Mouse (Mus musculus) embryonic facial prominence, embryonic 13.5 days (tissue): Measurements from ENCODE around the gene Asb6. TPM values are rescaled to one million over a fixed set of nuclear protein-coding genes. Genes with fewer than 3 reads are reported as not detected.

Source experiments
- ATAC-seq: fragments of 200-750 bp; cut with Nextera tagmentation; 2 replicates; pipeline ENCODE4 v1.8.0; 2017; ENCODE audit warnings: low read depth; ENCODE audit not compliant: insufficient number of reproducible peaks, insufficient read depth, low FRiP score, low TSS enrichment
- H3K27ac ChIP-seq: fragments of 300-500 bp; sonication (generic); 2 replicates; pipeline ENCODE4 v1.5.1; 2015; ENCODE audit warnings: moderate library complexity, mild to moderate bottlenecking, inconsistent platforms
- H3K27me3 ChIP-seq: fragments of 300-500 bp; sonication (generic); 2 replicates; pipeline ENCODE4 v1.6.1; 2015; ENCODE audit warnings: mild to moderate bottlenecking, inconsistent platforms
- H3K36me3 ChIP-seq: fragments of 300-500 bp; sonication (generic); 2 replicates; pipeline ENCODE4 v1.6.1; 2015; ENCODE audit warnings: mild to moderate bottlenecking, inconsistent platforms
- H3K4me1 ChIP-seq: fragments of 300-500 bp; sonication (generic); 2 replicates; pipeline ENCODE4 v1.6.1; 2015; ENCODE audit warnings: inconsistent platforms
- H3K4me2 ChIP-seq: fragments of 300-500 bp; sonication (generic); 2 replicates; pipeline ENCODE4 v1.6.1; 2015; ENCODE audit warnings: moderate library complexity, mild to moderate bottlenecking, inconsistent platforms
- H3K4me3 ChIP-seq: fragments of 300-500 bp; sonication (generic); 2 replicates; pipeline ENCODE4 v1.5.1; 2015; ENCODE audit warnings: mild to moderate bottlenecking, inconsistent platforms
- H3K9ac ChIP-seq: fragments of 300-500 bp; sonication (generic); 2 replicates; pipeline ENCODE4 v1.6.1; 2015; ENCODE audit warnings: mild to moderate bottlenecking, inconsistent platforms
- H3K9me3 ChIP-seq: fragments of 300-500 bp; sonication (generic); 2 replicates; pipeline ENCODE4 v1.6.1; 2016; ENCODE audit warnings: inconsistent platforms
- WGBS: fragments of 180-500 bp; shearing (Covaris S2); methylation state at CpG from one replicate; pipeline ENCODE4 v1.1.7; 2015; ENCODE audit warnings: mixed read lengths; 5-methylcytosine and 5-hydroxymethylcytosine counted together
- polyA plus RNA-seq: library from polyadenylated mRNA; unstranded; fragments of >200 nt; fragmentation: Nextera tagmentation; extraction: Ambion mirVana; gene quantifications from 2 replicates; pipeline ENCODE4 v1.2.1, GENCODE M21; 2015

Gene Asb6
- polyA plus RNA-seq, 1 experiment from 2014 or later = 47.3 TPM

GRCm38 (mm10) chr2:30808296-30808655, 21.9 kb downstream of the Asb6 start:
- H3K4me1 ChIP-seq = peaks cover 31% of the 10 kb centered on the region
- peak overlapping the region; percentile 81 for H3K4me3 ChIP-seq
- ATAC-seq = no peak
- 4% methylated on average over 10 of the region's 10 CpGs for WGBS
- peaks cover 18% of the 10 kb centered on the region for H3K36me3 ChIP-seq
- peak overlapping the region; percentile 87 for H3K27ac ChIP-seq
- no peaks in the 10 kb centered on the region for H3K9me3 ChIP-seq
- peak overlapping the region; percentile 94 for H3K9ac ChIP-seq
- peaks cover 5% of the 10 kb centered on the region for H3K27me3 ChIP-seq
- peak overlapping the region; percentile 96 for H3K4me2 ChIP-seq

GRCm38 (mm10) chr2:30807648-30808295, 22.4 kb downstream of the Asb6 start, which contains the start of gene Ntmt1:
Ntmt1 (plus strand) TSS chr2:30807826.
- H3K9me3 ChIP-seq = no peaks in the 10 kb centered on the region
- H3K4me1 ChIP-seq = peaks cover 31% of the 10 kb centered on the region
- peak within 1 kb of the TSS; percentile 87 for H3K27ac ChIP-seq
- H3K9ac ChIP-seq = peak within 1 kb of the TSS; percentile 94
- peak within 1 kb of the TSS; percentile 96 for H3K4me2 ChIP-seq
- H3K4me3 ChIP-seq = peak within 1 kb of the TSS; percentile 81
- peak; percentile 97 for ATAC-seq
- under 1% methylated on average over 44 of the region's 44 CpGs for WGBS
- H3K27me3 ChIP-seq = peaks cover 10% of the 10 kb centered on the region
- peaks cover 13% of the 10 kb centered on the region for H3K36me3 ChIP-seq

GRCm38 (mm10) chr2:30807147-30807647, 22.9 kb downstream of the Asb6 start:
- peak overlapping the region; percentile 81 for H3K4me3 ChIP-seq
- H3K4me2 ChIP-seq = peak overlapping the region; percentile 96
- peaks cover 7% of the 10 kb centered on the region for H3K36me3 ChIP-seq
- H3K27ac ChIP-seq = peak overlapping the region; percentile 87
- peaks cover 16% of the 10 kb centered on the region for H3K27me3 ChIP-seq
- 7% methylated on average over 28 of the region's 28 CpGs for WGBS
- H3K9me3 ChIP-seq = no peaks in the 10 kb centered on the region
- ATAC-seq = 0 out of 2 replicates have a peak, but pooled peaks have one; percentile 0
- peaks cover 31% of the 10 kb centered on the region for H3K4me1 ChIP-seq
- peak overlapping the region; percentile 94 for H3K9ac ChIP-seq

- H3K9me3 ChIP-seq = no peaks in the 10 kb centered on the region
- no peak for ATAC-seq
- H3K27ac ChIP-seq = no peak overlapping the region
- no peak overlapping the region for H3K4me2 ChIP-seq
- H3K36me3 ChIP-seq = no peaks in the 10 kb centered on the region
- H3K4me1 ChIP-seq = peaks cover 42% of the 10 kb centered on the region
- no peak overlapping the region for H3K4me3 ChIP-seq
- peaks cover 28% of the 10 kb centered on the region for H3K27me3 ChIP-seq
- 95% methylated on average over 2 of the region's 2 CpGs for WGBS
- H3K9ac ChIP-seq = no peak overlapping the region
These were observed 24.1 kb downstream of the Asb6 start for GRCm38 (mm10) chr2:30805983-30806382.

- Histone ChIP-seq H3K9me3 (no peaks in the 10 kb centered on the region), H3K27ac (no peak within 1 kb of the TSS), H3K9ac (0 out of 2 replicates have a peak within 1 kb of the TSS, but pooled peaks have one; percentile 4), H3K36me3 (no peaks in the 10 kb centered on the region), H3K27me3 (peaks cover 43% of the 10 kb centered on the region), H3K4me1 (peaks cover 31% of the 10 kb centered on the region), H3K4me3 (no peak within 1 kb of the TSS), H3K4me2 (no peak within 1 kb of the TSS)
- no peak for ATAC-seq
- WGBS = 88% methylated on average over 3 of the region's 3 CpGs
These were observed 26.5 kb downstream of the Asb6 start, which contains the start of gene 1700001O22Rik for GRCm38 (mm10) chr2:30803604-30804003. 1700001O22Rik (minus strand) TSS chr2:30803661.

- Histone ChIP-seq H3K36me3 (no peaks in the 10 kb centered on the region), H3K27ac (no peak overlapping the region; the same call in 1 of the 2 replicates), H3K9ac (peak overlapping the region; percentile 77), H3K4me3 (peak overlapping the region; percentile 54), H3K27me3 (peaks cover 43% of the 10 kb centered on the region), H3K4me2 (peak overlapping the region; percentile 98), H3K4me1 (peaks cover 31% of the 10 kb centered on the region), H3K9me3 (no peaks in the 10 kb centered on the region)
- under 1% methylated on average over 77 of the region's 77 CpGs for WGBS
- ATAC-seq = peak; percentile 50; the same call in 1 of the 2 replicates
These were observed 28.9 kb downstream of the Asb6 start for GRCm38 (mm10) chr2:30801067-30801852.

GRCm38 (mm10) chr2:30800671-30801066, 29.5 kb downstream of the Asb6 start:
- Histone ChIP-seq H3K9ac (peak overlapping the region; percentile 77), H3K4me1 (peaks cover 37% of the 10 kb centered on the region), H3K4me2 (peak overlapping the region; percentile 98), H3K36me3 (no peaks in the 10 kb centered on the region), H3K9me3 (no peaks in the 10 kb centered on the region), H3K27ac (no peak overlapping the region; the same call in 1 of the 2 replicates), H3K4me3 (peak overlapping the region; percentile 54), H3K27me3 (peaks cover 43% of the 10 kb centered on the region)
- 27% methylated on average over 7 of the region's 7 CpGs for WGBS
- no peak for ATAC-seq

- Histone ChIP-seq H3K9ac (no peak overlapping the region), H3K36me3 (no peaks in the 10 kb centered on the region), H3K4me2 (no peak overlapping the region), H3K4me3 (no peak overlapping the region), H3K27me3 (peaks cover 43% of the 10 kb centered on the region), H3K27ac (no peak overlapping the region), H3K9me3 (no peaks in the 10 kb centered on the region), H3K4me1 (peaks cover 45% of the 10 kb centered on the region)
- 78% methylated on average over 3 of the region's 3 CpGs for WGBS
- no peak for ATAC-seq
These were observed 30.7 kb downstream of the Asb6 start for GRCm38 (mm10) chr2:30799456-30799855.

- 5% methylated on average over 11 of the region's 11 CpGs for WGBS
- Histone ChIP-seq H3K4me1 (peaks cover 48% of the 10 kb centered on the region), H3K4me3 (peak overlapping the region; percentile 31), H3K9me3 (no peaks in the 10 kb centered on the region), H3K4me2 (peak overlapping the region; percentile 57), H3K27ac (peak overlapping the region; percentile 77), H3K36me3 (no peaks in the 10 kb centered on the region), H3K9ac (peak overlapping the region; percentile 63), H3K27me3 (peaks cover 19% of the 10 kb centered on the region)
- ATAC-seq = peak; percentile 68
These were observed 33.8 kb downstream of the Asb6 start for GRCm38 (mm10) chr2:30796382-30796781.

- Histone ChIP-seq H3K36me3 (no peaks in the 10 kb centered on the region), H3K27me3 (peaks cover 14% of the 10 kb centered on the region; the same call in 1 of the 2 replicates), H3K9ac (peak overlapping the region; percentile 63), H3K4me2 (peak overlapping the region; percentile 57), H3K27ac (peak overlapping the region; percentile 77), H3K9me3 (no peaks in the 10 kb centered on the region), H3K4me3 (peak overlapping the region; percentile 31; the same call in 1 of the 2 replicates), H3K4me1 (peaks cover 44% of the 10 kb centered on the region)
- WGBS = 57% methylated on average over 5 of the region's 5 CpGs
- ATAC-seq = no peak
These were observed 34.3 kb downstream of the Asb6 start for GRCm38 (mm10) chr2:30795889-30796275.

- H3K9me3 ChIP-seq = no peaks in the 10 kb centered on the region
- H3K27ac ChIP-seq = peak overlapping the region; percentile 86; the same call in 1 of the 2 replicates
- no peak for ATAC-seq
- peak overlapping the region; percentile 63; the same call in 1 of the 2 replicates for H3K9ac ChIP-seq
- WGBS = 59% methylated on average over 7 of the region's 7 CpGs
- peaks cover 8% of the 10 kb centered on the region; the same call in 1 of the 2 replicates for H3K27me3 ChIP-seq
- H3K4me1 ChIP-seq = peaks cover 39% of the 10 kb centered on the region
- H3K4me2 ChIP-seq = peak overlapping the region; percentile 70
- no peak overlapping the region; the same call in 1 of the 2 replicates for H3K4me3 ChIP-seq
- no peaks in the 10 kb centered on the region for H3K36me3 ChIP-seq
These were observed 34.8 kb downstream of the Asb6 start for GRCm38 (mm10) chr2:30795271-30795888.
